Mouse (Mus musculus): Measurements from ENCODE around the gene Hsd17b14.

GRCm38 (mm10) chr7:45565446-45565845, 10.8 kb downstream of the Hsd17b14 start:
- TF ChIP-seq POLR2A (IDR thresholded peaks at IDR 0.05; ENCODE audit: insufficient read depth, low read depth, low read length) (no peak), CTCF (IDR thresholded peaks at IDR 0.05; ENCODE audit: insufficient read depth, low read depth, low read length) (no peak)
